Comparison of ENCODE assay signal across 9 mouse cellular contexts in genomic region chr2:131044989-131045720, GRCm38 (mm10). TPM values are rescaled to one million over a fixed set of nuclear protein-coding genes. Genes with fewer than 3 reads are reported as not detected.
DNase-seq lines count a peak whose midpoint lies in the region; ATAC-seq lines count a peak whose summit lies in the region.
"Had no signal": no experiment of that assay in that cellular context is flagged by ENCODE, and none has a peak within 500 bp of the region (broad histone marks: within the 10 kb centered on the region; RNA-seq: fewer than 3 reads in every experiment).

No protein-coding gene starts in this region.

- H3K4me3 ChIP-seq in liver, embryonic 11.5 days (ENCODE audit: low read depth, low read length): no peak overlapping the region
- H3K4me3 ChIP-seq in intestine, embryonic 16.5 days (ENCODE audit: low read length): no peak overlapping the region

- peaks cover 40% of the 10 kb centered on the region for H3K27me3 ChIP-seq in liver, embryonic 11.5 days (replicated peaks; ENCODE audit: control insufficient read depth, insufficient read depth, low read length)
- peaks cover 28% of the 10 kb centered on the region for H3K27me3 ChIP-seq in intestine, embryonic 16.5 days (replicated peaks; ENCODE audit: control insufficient read depth, insufficient read depth, low read length)

- WGBS in liver, embryonic 11.5 days: 66% methylated on average over 9 of the region's 9 CpGs
- 54% methylated on average over 9 of the region's 9 CpGs for WGBS in intestine, embryonic 16.5 days

- 0 out of 2 replicates have a peak, but pooled peaks have one; percentile 5 for ATAC-seq in liver, embryonic 11.5 days (replicated peaks; ENCODE audit: low FRiP score)
- ATAC-seq in intestine, embryonic 16.5 days: peak; percentile 63
- peak; percentile 36 for ATAC-seq in megakaryocyte progenitor cell, adult 5-6 weeks (replicated peaks; ENCODE audit: poor library complexity)

- no peak for DNase-seq in liver, embryonic 11.5 days (ENCODE audit: low spot score)
- DNase-seq in liver (no peak), MN1 (ENCODE audit: low spot score) (peak; percentile 72)
- no peak for DNase-seq in gastrocnemius, adult 18-20 months (ENCODE audit: low spot score)
- no peak for DNase-seq in T-cell, adult 2 months (ENCODE audit: low spot score)
- DNase-seq: thymus, postnatal 25 days had no signal

- H3K4me1 ChIP-seq in liver, embryonic 11.5 days (replicated peaks; ENCODE audit: control insufficient read depth, insufficient read depth, low read length): 0 out of 2 replicates have a peak, but pooled peaks cover 2% of the 10 kb centered on the region
- peaks cover 16% of the 10 kb centered on the region for H3K4me1 ChIP-seq in intestine, embryonic 16.5 days (ENCODE audit: control insufficient read depth, insufficient read depth, low read length)

- no peak overlapping the region for H3K27ac ChIP-seq in liver, embryonic 11.5 days (ENCODE audit: low read depth, low read length)
- H3K27ac ChIP-seq in intestine, embryonic 16.5 days (ENCODE audit: low read length): 0 out of 2 replicates have a peak overlapping the region, but pooled peaks have one; percentile 0
- H3K27ac ChIP-seq: hindbrain, embryonic 10.5 days had no signal

- no peaks in the 10 kb centered on the region for H3K9me3 ChIP-seq in liver, embryonic 11.5 days (ENCODE audit: control insufficient read depth, low read length)
- H3K9me3 ChIP-seq in intestine, embryonic 16.5 days (ENCODE audit: control insufficient read depth, low read length): no peaks in the 10 kb centered on the region
- H3K9me3 ChIP-seq: hindbrain, embryonic 10.5 days had no signal

- no peaks in the 10 kb centered on the region for H3K36me3 ChIP-seq in liver, embryonic 11.5 days (ENCODE audit: control insufficient read depth, insufficient read depth, low read length)
- H3K36me3 ChIP-seq in intestine, embryonic 16.5 days (ENCODE audit: control insufficient read depth, insufficient read depth, low read length): no peaks in the 10 kb centered on the region
- H3K36me3 ChIP-seq: hindbrain, embryonic 10.5 days had no signal

- no peak overlapping the region for H3K9ac ChIP-seq in liver, embryonic 11.5 days (ENCODE audit: low read depth, low read length)
- H3K9ac ChIP-seq in intestine, embryonic 16.5 days (ENCODE audit: low read depth, low read length): no peak overlapping the region

- H3K4me2 ChIP-seq in liver, embryonic 11.5 days: no peak overlapping the region
- no peak overlapping the region for H3K4me2 ChIP-seq in intestine, embryonic 16.5 days (ENCODE audit: low read depth, low read length)

RNA-seq across cellular contexts. Expression of gene Gfra4, which starts 2.3 kb away (rescaled TPM):
- 2.9 and 3.5 TPM in 2 replicates for polyA plus RNA-seq in liver, embryonic 11.5 days (2014; fragmentation: Nextera tagmentation; extraction: Ambion mirVana)
- 6.9 and 8.6 TPM in 2 replicates for polyA plus RNA-seq in intestine, embryonic 16.5 days (2015; fragmentation: Nextera tagmentation; extraction: Ambion mirVana)
- not detected in 2 replicates for total RNA-seq in megakaryocyte progenitor cell, adult 5-6 weeks (2015)
- not detected in 2 replicates for total RNA-seq in megakaryocyte progenitor cell, adult 5-6 weeks (2017)
- total RNA-seq in gastrocnemius, adult 18-20 months (2021): 1 to 10 TPM; 1.8 to 1.9 TPM

RNA-seq across cellular contexts. Expression of gene Adam33, which starts 18.5 kb away (rescaled TPM):
- polyA plus RNA-seq in liver, embryonic 11.5 days (2014; fragmentation: Nextera tagmentation; extraction: Ambion mirVana): 0.31 and 0.95 TPM in 2 replicates
- polyA plus RNA-seq in intestine, embryonic 16.5 days (2015; fragmentation: Nextera tagmentation; extraction: Ambion mirVana): 5.3 TPM in 2 replicates
- not detected in 2 replicates for total RNA-seq in megakaryocyte progenitor cell, adult 5-6 weeks (2015)
- not detected in 2 replicates for total RNA-seq in megakaryocyte progenitor cell, adult 5-6 weeks (2017)
- 1 to 10 TPM; 1.3 to 1.9 TPM for total RNA-seq in gastrocnemius, adult 18-20 months (2021)

RNA-seq across cellular contexts. Expression of gene Siglec1, which starts 41.4 kb away (rescaled TPM):
- 0.73 and 0.78 TPM in 2 replicates for polyA plus RNA-seq in liver, embryonic 11.5 days (2014; fragmentation: Nextera tagmentation; extraction: Ambion mirVana)
- polyA plus RNA-seq in intestine, embryonic 16.5 days (2015; fragmentation: Nextera tagmentation; extraction: Ambion mirVana): 0.29 and 0.37 TPM in 2 replicates
- total RNA-seq in megakaryocyte progenitor cell, adult 5-6 weeks (2015): 0.05 and 0.07 TPM in 2 replicates
- total RNA-seq in megakaryocyte progenitor cell, adult 5-6 weeks (2017): 0.10 TPM in 1 of 2 replicates, not detected in the other
- total RNA-seq in gastrocnemius, adult 18-20 months (2021): under 1 TPM; 0.59 to 0.71 TPM

Comparison
In these comparisons a context has a peak if more than half of its experiments do, and no peak if none do; other contexts are left out.
1. ATAC-seq: peak in every context shown above with its lines; median percentile 63 in intestine, embryonic 16.5 days; 36 in megakaryocyte progenitor cell, adult 5-6 weeks; 5 in liver, embryonic 11.5 days.